Mouse (Mus musculus): ENCODE results near the gene Rnasel. TPM values are rescaled to one million over a fixed set of nuclear protein-coding genes. Genes with fewer than 3 reads are reported as not detected.
A peak's percentile ranks its signal among the peaks of the same experiment; 100 is the strongest.

Rnasel gene
- total RNA-seq (2014; rRNA removed) (3.7 and 5.1 TPM in 2 replicates), polyA plus RNA-seq (2012; rRNA removed) (0.57 and 0.72 TPM in 2 replicates)

- WGBS = 1% methylated on average over 18 of the region's 18 CpGs
- Histone ChIP-seq H3K4me3 (ENCODE audit: insufficient read depth, low read depth, low read length) (peak within 1 kb of the TSS; percentile 34), H3K79me2 (ENCODE audit: control insufficient read depth, insufficient read depth, low read length) (no peaks in the 10 kb centered on the region), H3K27me3 (ENCODE audit: control insufficient read depth, insufficient read depth, low read length) (no peaks in the 10 kb centered on the region), H3K27ac (replicated peaks; ENCODE audit: insufficient read depth, low read depth, low read length) (peak within 1 kb of the TSS; percentile 19), H3K9ac (ENCODE audit: low read depth, low read length) (peak within 1 kb of the TSS; percentile 46; the same call in 1 of the 2 replicates), H3K36me3 (ENCODE audit: control insufficient read depth, insufficient read depth, low read length) (no peaks in the 10 kb centered on the region; the same call in 1 of the 2 replicates), H3K4me1 (ENCODE audit: control insufficient read depth, insufficient read depth, low read length) (peaks cover 4% of the 10 kb centered on the region)
- TF ChIP-seq POLR2A (IDR thresholded peaks at IDR 0.05; ENCODE audit: extremely low read depth, insufficient read depth, low read length) = no peak
- peak; percentile 63 for TF ChIP-seq CTCF (IDR thresholded peaks at IDR 0.05; ENCODE audit: low read depth, low read length)
- DNase-seq (ENCODE audit: extremely low read depth, low read depth, low spot score) = peak; percentile 69
These were observed at the start of gene Rnasel for GRCm38 (mm10) chr1:153749211-153749801. TSS of gene Rnasel (plus strand) at chr1:153749426.

GRCm38 (mm10) chr1:153700448-153701063, 48.7 kb upstream of the Rnasel start:
- Histone ChIP-seq H3K27me3 (ENCODE audit: control insufficient read depth, insufficient read depth, low read length) (no peaks in the 10 kb centered on the region), H3K79me2 (ENCODE audit: control insufficient read depth, insufficient read depth, low read length) (no peaks in the 10 kb centered on the region), H3K27ac (replicated peaks; ENCODE audit: insufficient read depth, low read depth, low read length) (no peak overlapping the region; the same call in 1 of the 2 replicates), H3K4me1 (ENCODE audit: control insufficient read depth, insufficient read depth, low read length) (peaks cover 46% of the 10 kb centered on the region), H3K36me3 (ENCODE audit: control insufficient read depth, insufficient read depth, low read length) (no peaks in the 10 kb centered on the region), H3K4me3 (ENCODE audit: insufficient read depth, low read depth, low read length) (no peak overlapping the region), H3K9ac (ENCODE audit: low read depth, low read length) (no peak overlapping the region)
- DNase-seq (ENCODE audit: extremely low read depth, low read depth, low spot score) = no peak
- 92% methylated on average over 11 of the region's 11 CpGs for WGBS
- no peak for TF ChIP-seq POLR2A (IDR thresholded peaks at IDR 0.05; ENCODE audit: extremely low read depth, insufficient read depth, low read length)
- no peak for TF ChIP-seq CTCF (IDR thresholded peaks at IDR 0.05; ENCODE audit: low read depth, low read length)

DNA sequence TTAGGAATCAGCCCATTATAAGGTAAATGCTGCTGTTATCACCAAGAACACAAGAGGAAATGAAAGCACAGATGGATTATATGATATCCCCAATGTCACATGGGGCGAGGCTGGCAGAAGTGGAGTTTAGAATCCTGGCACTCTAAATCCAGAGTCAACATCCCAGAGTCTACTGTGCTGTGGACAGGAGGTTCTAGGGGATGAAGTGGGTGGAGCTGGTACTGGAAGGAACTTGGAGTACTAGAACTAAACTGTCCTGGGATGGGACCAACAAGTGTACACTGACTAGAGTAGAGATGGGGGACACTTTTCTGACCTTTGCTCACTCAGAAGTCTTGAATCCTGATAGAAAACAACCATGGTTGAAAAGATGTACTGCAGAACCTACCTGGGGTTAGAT, 47.8 kb upstream of the Rnasel start:
- WGBS = 38% methylated on average over 1 of the region's 1 CpGs

DNA sequence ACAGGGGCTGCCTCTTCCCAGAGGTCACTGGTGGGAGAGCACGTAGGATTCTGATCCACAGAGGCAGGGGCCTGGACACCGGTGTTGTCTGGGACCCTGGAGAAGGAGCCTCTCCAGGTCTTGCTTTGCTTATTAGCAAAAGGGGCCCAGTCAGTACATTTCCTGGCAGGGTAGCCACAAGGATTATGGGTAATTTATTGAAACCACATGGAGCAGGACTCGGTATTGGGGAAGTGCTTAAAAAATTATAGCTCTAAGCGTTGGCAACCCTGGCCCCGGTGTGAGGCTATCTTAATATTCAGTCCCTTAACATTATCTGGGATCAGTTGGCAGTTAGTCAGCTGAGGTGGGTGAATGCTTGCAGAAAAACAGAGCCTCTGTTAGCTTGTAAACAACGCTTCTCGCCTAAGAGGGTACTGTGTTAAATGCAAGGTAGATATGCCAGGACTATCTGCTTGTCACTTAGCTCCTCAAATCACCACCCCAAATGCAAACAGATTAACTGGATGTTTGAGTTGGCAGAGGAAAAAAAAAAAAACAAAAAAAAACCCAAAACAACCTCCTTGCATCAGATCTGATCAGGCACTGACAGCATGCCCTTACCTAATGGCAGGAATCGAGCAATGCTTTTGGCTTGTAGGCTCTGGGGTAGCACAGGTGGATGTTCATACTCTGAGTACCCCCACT, 46.9 kb upstream of the Rnasel start:
- Histone ChIP-seq H3K79me2 (ENCODE audit: control insufficient read depth, insufficient read depth, low read length) (no peaks in the 10 kb centered on the region), H3K27ac (replicated peaks; ENCODE audit: insufficient read depth, low read depth, low read length) (peak overlapping the region; percentile 75), H3K4me1 (ENCODE audit: control insufficient read depth, insufficient read depth, low read length) (peaks cover 36% of the 10 kb centered on the region), H3K36me3 (ENCODE audit: control insufficient read depth, insufficient read depth, low read length) (no peaks in the 10 kb centered on the region), H3K9ac (ENCODE audit: low read depth, low read length) (peak overlapping the region; percentile 0; the same call in 1 of the 2 replicates), H3K4me3 (ENCODE audit: insufficient read depth, low read depth, low read length) (no peak overlapping the region), H3K27me3 (ENCODE audit: control insufficient read depth, insufficient read depth, low read length) (no peaks in the 10 kb centered on the region)
- WGBS = 41% methylated on average over 8 of the region's 8 CpGs
- TF ChIP-seq POLR2A (IDR thresholded peaks at IDR 0.05; ENCODE audit: extremely low read depth, insufficient read depth, low read length) (no peak), CTCF (IDR thresholded peaks at IDR 0.05; ENCODE audit: low read depth, low read length) (no peak)
- DNase-seq (ENCODE audit: extremely low read depth, low read depth, low spot score) = peak; percentile 95

More for the DNA sequence above, 47.8 kb upstream of the Rnasel start:
- H3K4me1 ChIP-seq (ENCODE audit: control insufficient read depth, insufficient read depth, low read length) = peaks cover 45% of the 10 kb centered on the region
- H3K36me3 ChIP-seq (ENCODE audit: control insufficient read depth, insufficient read depth, low read length) = no peaks in the 10 kb centered on the region
- H3K27ac ChIP-seq (replicated peaks; ENCODE audit: insufficient read depth, low read depth, low read length) = peak overlapping the region; percentile 72
- H3K9ac ChIP-seq (ENCODE audit: low read depth, low read length) = no peak overlapping the region
- H3K79me2 ChIP-seq (ENCODE audit: control insufficient read depth, insufficient read depth, low read length) = no peaks in the 10 kb centered on the region
- TF ChIP-seq CTCF (IDR thresholded peaks at IDR 0.05; ENCODE audit: low read depth, low read length) = no peak
- no peak for TF ChIP-seq POLR2A (IDR thresholded peaks at IDR 0.05; ENCODE audit: extremely low read depth, insufficient read depth, low read length)
- peak; percentile 93 for DNase-seq (ENCODE audit: extremely low read depth, low read depth, low spot score)
- no peaks in the 10 kb centered on the region for H3K27me3 ChIP-seq (ENCODE audit: control insufficient read depth, insufficient read depth, low read length)
- H3K4me3 ChIP-seq (ENCODE audit: insufficient read depth, low read depth, low read length) = no peak overlapping the region

GRCm38 (mm10) chr1:153702853-153703410, 46.3 kb upstream of the Rnasel start:
- Histone ChIP-seq H3K27me3 (ENCODE audit: control insufficient read depth, insufficient read depth, low read length) (no peaks in the 10 kb centered on the region), H3K27ac (replicated peaks; ENCODE audit: insufficient read depth, low read depth, low read length) (peak overlapping the region; percentile 75), H3K4me1 (ENCODE audit: control insufficient read depth, insufficient read depth, low read length) (peaks cover 33% of the 10 kb centered on the region), H3K4me3 (ENCODE audit: insufficient read depth, low read depth, low read length) (no peak overlapping the region), H3K9ac (ENCODE audit: low read depth, low read length) (no peak overlapping the region; the same call in 1 of the 2 replicates), H3K36me3 (ENCODE audit: control insufficient read depth, insufficient read depth, low read length) (no peaks in the 10 kb centered on the region), H3K79me2 (ENCODE audit: control insufficient read depth, insufficient read depth, low read length) (no peaks in the 10 kb centered on the region)
- TF ChIP-seq CTCF (IDR thresholded peaks at IDR 0.05; ENCODE audit: low read depth, low read length) (no peak), POLR2A (IDR thresholded peaks at IDR 0.05; ENCODE audit: extremely low read depth, insufficient read depth, low read length) (no peak)
- DNase-seq (ENCODE audit: extremely low read depth, low read depth, low spot score) = no peak
- 70% methylated on average over 8 of the region's 8 CpGs for WGBS
